Mouse (Mus musculus) spleen, adult 2 months (tissue): ENCODE measurements around the gene Nuak1.

Source experiments
- CTCF ChIP-seq: fragments of 200-500 bp; IDR thresholded peaks from 2 replicates; pipeline ENCODE4 v1.5.1; 2011; ENCODE audit warnings: mild to moderate bottlenecking, inconsistent platforms; ENCODE audit not compliant: insufficient read depth, insufficient read length, insufficient replicate concordance; ENCODE audit errors: extremely low read depth
- POLR2A ChIP-seq: fragments of 200-500 bp; IDR thresholded peaks from 2 replicates; pipeline ENCODE4 v1.6.1; 2011; ENCODE audit warnings: low read depth, low read length, inconsistent platforms

DNA sequence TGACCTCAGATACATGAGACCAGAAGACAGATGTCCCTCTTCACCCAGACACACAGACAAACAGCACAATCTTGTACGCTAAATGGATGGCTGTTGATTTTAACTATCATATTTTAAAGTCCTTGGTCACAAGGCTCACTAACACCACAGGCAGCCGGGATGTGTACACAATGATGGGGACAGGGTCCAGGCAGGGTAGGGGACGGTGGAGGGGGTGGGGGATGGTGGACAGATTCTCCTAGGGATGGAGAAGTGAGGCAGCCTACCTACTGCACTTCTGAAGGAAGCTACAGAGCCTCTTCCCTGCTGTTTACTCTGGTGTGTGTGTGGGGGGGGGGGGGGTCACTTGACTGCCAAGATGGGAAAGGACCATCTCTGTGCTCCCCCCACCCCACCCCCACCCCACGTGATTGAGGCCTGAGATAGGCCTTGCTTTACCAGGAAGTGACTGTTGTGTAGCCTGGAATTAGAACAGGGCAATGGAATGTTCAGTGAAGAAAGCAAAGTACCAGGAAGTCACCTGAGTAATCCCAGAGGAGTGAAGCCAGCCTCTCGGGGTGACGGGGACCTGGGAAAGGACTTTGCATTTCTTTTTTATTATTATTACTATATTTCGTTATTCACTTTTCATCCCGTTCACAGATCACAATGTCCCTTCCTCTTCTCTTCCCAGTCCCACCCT, 20.2 kb upstream of the Nuak1 start:
- TF ChIP-seq CTCF (no peak), POLR2A (no peak)
